ENCODE assay signal across 8 mouse cellular contexts in the genomic region with DNA sequence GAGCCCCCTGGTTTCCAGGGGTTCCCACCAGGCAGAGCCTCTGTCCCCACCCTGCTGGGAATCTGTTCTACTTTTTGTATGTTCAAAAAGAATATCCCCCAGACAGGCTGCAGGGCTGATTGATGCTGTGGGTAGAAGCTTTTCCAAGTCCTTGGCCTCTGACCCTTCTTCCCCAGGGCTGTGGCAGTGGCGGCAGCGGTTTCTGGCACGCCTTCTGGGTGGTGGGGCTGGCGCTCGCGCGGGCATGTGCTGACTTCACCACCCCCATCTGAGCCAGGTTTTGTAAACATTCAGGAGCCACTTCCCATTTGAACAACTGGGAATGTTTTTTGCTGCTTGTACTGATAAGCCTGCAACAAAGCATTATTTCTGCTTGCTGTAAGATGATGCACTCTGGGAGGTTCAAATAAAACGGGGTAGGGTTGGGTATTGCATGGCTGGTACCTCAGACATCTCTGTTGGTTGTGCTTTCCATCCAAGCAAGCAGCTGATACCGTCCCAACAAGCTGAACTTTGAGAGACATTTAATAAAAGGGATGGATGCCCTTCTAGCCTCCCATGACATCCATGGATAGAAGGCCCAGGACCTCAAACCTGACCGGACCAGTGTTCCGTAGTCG. TPM values are rescaled to one million over a fixed set of nuclear protein-coding genes. Genes with fewer than 3 reads are reported as not detected.
DNase-seq lines count a peak whose midpoint lies in the region; ATAC-seq and TF ChIP-seq lines count a peak whose summit lies in the region.

No protein-coding gene starts in this region.

- H3K27me3 ChIP-seq in MEL (ENCODE audit: control insufficient read depth in 1 of 2, insufficient read depth in 2 of 2, low read length in 2 of 2): no peaks in the 10 kb centered on the region
- no peaks in the 10 kb centered on the region for H3K27me3 ChIP-seq in forebrain, embryonic 16.5 days (replicated peaks; ENCODE audit: control insufficient read depth, insufficient read depth, low read length)
- peaks cover 4% of the 10 kb centered on the region; the same call in 1 of the 2 replicates for H3K27me3 ChIP-seq in neural tube, embryonic 12.5 days (replicated peaks)

- no peak for TF ChIP-seq RAD21 in MEL (IDR thresholded peaks at IDR 0.05; ENCODE audit: low read depth, low read length)

- H3K4me1 ChIP-seq in MEL (ENCODE audit: control insufficient read depth in 1 of 2, insufficient read depth in 2 of 2, low read length in 2 of 2): peaks cover 9 to 36% of the 10 kb centered on the region in 2 experiments
- H3K4me1 ChIP-seq in forebrain, embryonic 16.5 days (replicated peaks; ENCODE audit: control insufficient read depth, insufficient read depth, low read length): peaks cover 14% of the 10 kb centered on the region
- peaks cover 16% of the 10 kb centered on the region for H3K4me1 ChIP-seq in neural tube, embryonic 12.5 days

- DNase-seq in 3T3-L1 (ENCODE audit: low read depth, low spot score): peak; percentile 52
- DNase-seq in MEL (ENCODE audit: low read depth, low spot score): no peak
- DNase-seq in liver: peak; percentile 38
- no peak for DNase-seq in gastrocnemius, postnatal 25 days
- no peak for DNase-seq in gastrocnemius, adult 8-10 months (ENCODE audit: low spot score in 2 of 2)
- no peak for DNase-seq in right cerebral cortex, postnatal 10 days (ENCODE audit: low spot score in 2 of 2)

- 9% methylated on average over 12 of the region's 12 CpGs for WGBS in forebrain, embryonic 16.5 days
- WGBS in neural tube, embryonic 12.5 days: 14% methylated on average over 12 of the region's 12 CpGs

- H3K9me3 ChIP-seq in MEL (replicated peaks; ENCODE audit: insufficient read depth, low read length): no peaks in the 10 kb centered on the region
- no peaks in the 10 kb centered on the region for H3K9me3 ChIP-seq in forebrain, embryonic 16.5 days (ENCODE audit: control insufficient read depth, low read length)
- H3K9me3 ChIP-seq in neural tube, embryonic 12.5 days: no peaks in the 10 kb centered on the region

- H3K4me3 ChIP-seq in MEL (ENCODE audit: control insufficient read depth in 1 of 2, insufficient read depth in 1 of 2, low read depth in 2 of 2, low read length in 2 of 2): peak overlapping the region in 1 of 2 experiments; percentile 7; a peak in 2 of 4 replicates
- H3K4me3 ChIP-seq in forebrain, embryonic 16.5 days (replicated peaks; ENCODE audit: low read length): peak overlapping the region; percentile 4; the same call in 1 of the 2 replicates
- H3K4me3 ChIP-seq in neural tube, embryonic 12.5 days: no peak overlapping the region

- H3K36me3 ChIP-seq in MEL (ENCODE audit: control insufficient read depth in 1 of 2, insufficient read depth in 2 of 2, low read length in 2 of 2): peaks cover 0 to 26% of the 10 kb centered on the region in 2 experiments
- no peaks in the 10 kb centered on the region for H3K36me3 ChIP-seq in forebrain, embryonic 16.5 days (ENCODE audit: control insufficient read depth, insufficient read depth)
- H3K36me3 ChIP-seq in neural tube, embryonic 12.5 days: no peaks in the 10 kb centered on the region

- peak overlapping the region; percentile 37 for H3K4me2 ChIP-seq in forebrain, embryonic 16.5 days (ENCODE audit: low read length)
- H3K4me2 ChIP-seq in neural tube, embryonic 12.5 days (replicated peaks): peak overlapping the region; percentile 44

- TF ChIP-seq CTCF in MEL (IDR thresholded peaks at IDR 0.05 in 2 of 3, conservative IDR thresholded peaks at IDR 0.05 in 1 of 3; ENCODE audit: control insufficient read depth in 1 of 3, insufficient read depth in 1 of 3, low read depth in 2 of 3, low read length in 3 of 3, poor library complexity in 1 of 3, severe bottlenecking in 1 of 3): no peak

- peak overlapping the region; percentile 79 for H3K27ac ChIP-seq in MEL (ENCODE audit: control insufficient read depth, low read depth, low read length)
- peak overlapping the region; percentile 8; the same call in 1 of the 2 replicates for H3K27ac ChIP-seq in forebrain, embryonic 16.5 days (ENCODE audit: low read length)
- H3K27ac ChIP-seq in neural tube, embryonic 12.5 days: no peak overlapping the region

- H3K9ac ChIP-seq in MEL (ENCODE audit: control insufficient read depth, low read depth, low read length, poor library complexity, severe bottlenecking): peak overlapping the region; percentile 4; the same call in 1 of the 2 replicates
- peak overlapping the region; percentile 39; the same call in 1 of the 2 replicates for H3K9ac ChIP-seq in forebrain, embryonic 16.5 days (replicated peaks; ENCODE audit: low read depth, low read length)
- H3K9ac ChIP-seq in neural tube, embryonic 12.5 days: 0 out of 2 replicates have a peak overlapping the region, but pooled peaks have one; percentile 14

- no peak for TF ChIP-seq POLR2A in MEL (IDR thresholded peaks at IDR 0.05; ENCODE audit: control insufficient read depth in 1 of 2, insufficient read depth in 1 of 2, low read depth in 1 of 2, low read length in 2 of 2, poor library complexity in 1 of 2)

- peak; percentile 19; the same call in 1 of the 2 replicates for ATAC-seq in forebrain, embryonic 16.5 days
- peak; percentile 27; the same call in 1 of the 2 replicates for ATAC-seq in neural tube, embryonic 12.5 days (ENCODE audit: low FRiP score, low read depth)

- no peak for TF ChIP-seq EP300 in MEL (IDR thresholded peaks at IDR 0.05; ENCODE audit: low read depth in 1 of 2, low read length in 2 of 2)

- H3K79me2 ChIP-seq in MEL (ENCODE audit: control insufficient read depth, insufficient read depth, low read length, poor library complexity): no peaks in the 10 kb centered on the region

TF ChIP-seq in MEL, 35 proteins besides CTCF, POLR2A, EP300 and RAD21:
- TF ChIP-seq BHLHE40 (IDR thresholded peaks at IDR 0.05; ENCODE audit: borderline replicate concordance, low read depth, low read length) (0 out of 2 replicates have a peak, but pooled peaks have one; percentile 33), TCF12 (IDR thresholded peaks at IDR 0.05; ENCODE audit: low read depth, low read length) (0 out of 2 replicates have a peak, but pooled peaks have one; percentile 11), ETS1 (IDR thresholded peaks at IDR 0.05; ENCODE audit: low read depth, low read length) (peak; percentile 27; the same call in 1 of the 2 replicates), HCFC1 (IDR thresholded peaks at IDR 0.05; ENCODE audit: low read depth, low read length) (no peak)

RNA-seq across cellular contexts. Expression of a gene that starts 32.8 kb away (rescaled TPM):
- 48.8 and 62.5 TPM in 2 replicates for total RNA-seq in MEL (2012; rRNA removed)
- polyA plus RNA-seq in MEL (2012; ENCODE audit: insufficient read depth in 1 of 2, insufficient read length in 2 of 2, low read depth in 1 of 2, low replicate concordance in 2 of 2, missing spikeins in 1 of 2): 10 to 100 TPM in 1 of 2 experiments, not detected in 1; 71.8 TPM
- 88.8 and 98.1 TPM in 2 replicates for polyA plus RNA-seq in forebrain, embryonic 16.5 days (2015; fragmentation: Nextera tagmentation; extraction: Ambion mirVana)
- polyA plus RNA-seq in neural tube, embryonic 12.5 days (2016; fragmentation: Nextera tagmentation; extraction: Ambion mirVana): 68.6 and 70.9 TPM in 2 replicates
- total RNA-seq in gastrocnemius, postnatal 25 days (2021): 10 to 100 TPM; 33.3 to 44.8 TPM
- 10 to 100 TPM; 36.7 to 39.9 (median 38.5) TPM for total RNA-seq in gastrocnemius, adult 8-10 months (2022)

RNA-seq across cellular contexts. Expression of a gene that starts 33.3 kb away (rescaled TPM):
- 25.7 and 31.2 TPM in 2 replicates for total RNA-seq in MEL (2012; rRNA removed)
- polyA plus RNA-seq in MEL (2012; ENCODE audit: insufficient read depth in 1 of 2, insufficient read length in 2 of 2, low read depth in 1 of 2, low replicate concordance in 2 of 2, missing spikeins in 1 of 2): 10 to 100 TPM in 1 of 2 experiments, not detected in 1; 46.8 TPM
- polyA plus RNA-seq in forebrain, embryonic 16.5 days (2015; fragmentation: Nextera tagmentation; extraction: Ambion mirVana): 24.0 and 27.8 TPM in 2 replicates
- 20.5 and 24.8 TPM in 2 replicates for polyA plus RNA-seq in neural tube, embryonic 12.5 days (2016; fragmentation: Nextera tagmentation; extraction: Ambion mirVana)
- total RNA-seq in gastrocnemius, postnatal 25 days (2021): 10 to 100 TPM; 16.0 to 16.9 TPM
- total RNA-seq in gastrocnemius, adult 8-10 months (2022): 10 to 100 TPM; 17.2 to 23.5 (median 21.3) TPM

RNA-seq across cellular contexts. Expression of a gene that starts 39.1 kb away (rescaled TPM):
- total RNA-seq in MEL (2012; rRNA removed): 31.4 and 37.9 TPM in 2 replicates
- polyA plus RNA-seq in MEL (2012; ENCODE audit: insufficient read depth in 1 of 2, insufficient read length in 2 of 2, low read depth in 1 of 2, low replicate concordance in 2 of 2, missing spikeins in 1 of 2): 10 to 100 TPM in 1 of 2 experiments, not detected in 1; 47.8 TPM
- 14.1 and 14.6 TPM in 2 replicates for polyA plus RNA-seq in forebrain, embryonic 16.5 days (2015; fragmentation: Nextera tagmentation; extraction: Ambion mirVana)
- polyA plus RNA-seq in neural tube, embryonic 12.5 days (2016; fragmentation: Nextera tagmentation; extraction: Ambion mirVana): 11.2 and 12.9 TPM in 2 replicates
- 1 to 10 TPM; 3.4 to 3.6 TPM for total RNA-seq in gastrocnemius, postnatal 25 days (2021)
- total RNA-seq in gastrocnemius, adult 8-10 months (2022): 1 to 10 TPM; 3.1 to 6.1 (median 3.7) TPM

RNA-seq across cellular contexts. Expression of a gene that starts 39.3 kb away (rescaled TPM):
- 5.5 and 5.9 TPM in 2 replicates for total RNA-seq in MEL (2012; rRNA removed)
- 10 to 100 TPM in 1 of 2 experiments, not detected in 1; 13.3 TPM for polyA plus RNA-seq in MEL (2012; ENCODE audit: insufficient read depth in 1 of 2, insufficient read length in 2 of 2, low read depth in 1 of 2, low replicate concordance in 2 of 2, missing spikeins in 1 of 2)
- 2.4 and 3.4 TPM in 2 replicates for polyA plus RNA-seq in forebrain, embryonic 16.5 days (2015; fragmentation: Nextera tagmentation; extraction: Ambion mirVana)
- 1.7 and 2.2 TPM in 2 replicates for polyA plus RNA-seq in neural tube, embryonic 12.5 days (2016; fragmentation: Nextera tagmentation; extraction: Ambion mirVana)
- 1 to 10 TPM; 2.4 to 3.1 TPM for total RNA-seq in gastrocnemius, postnatal 25 days (2021)
- 1 to 10 TPM; 2.9 to 4.6 (median 3.7) TPM for total RNA-seq in gastrocnemius, adult 8-10 months (2022)

Comparison
In these comparisons a context has a peak if more than half of its experiments do, and no peak if none do; other contexts are left out.
1. DNase-seq: peak in 3T3-L1 (single experiment) and liver (single experiment); none in MEL (single experiment), gastrocnemius, postnatal 25 days (single experiment), gastrocnemius, adult 8-10 months (0 of 2) and right cerebral cortex, postnatal 10 days (0 of 2).
2. Peak in every context shown above with its lines, with median percentiles within 50 percentile points of each other: H3K9ac ChIP-seq.